Mouse (Mus musculus) frontal cortex, adult 2 months (tissue): ENCODE measurements at regions not wholly inside any gene's neighbourhood (a gene's known extent, or its start where the extent isn't known, plus 50 kb on each side); places are given as distances from the start of the nearest gene placed in this dataset.

Experiments used
- DNase-seq, 2 experiments: peaks; one replicate each; pipeline ENCODE4 v3.0.0; 2022; ENCODE audit warnings: low spot score in 1 of 2; ENCODE audit errors: extremely low spot score in 1 of 2

- DNase-seq = no peak
Measured at GRCm38 (mm10) chr13:101625922-101626321, 142.1 kb downstream of the Pik3r1 start.

DNA sequence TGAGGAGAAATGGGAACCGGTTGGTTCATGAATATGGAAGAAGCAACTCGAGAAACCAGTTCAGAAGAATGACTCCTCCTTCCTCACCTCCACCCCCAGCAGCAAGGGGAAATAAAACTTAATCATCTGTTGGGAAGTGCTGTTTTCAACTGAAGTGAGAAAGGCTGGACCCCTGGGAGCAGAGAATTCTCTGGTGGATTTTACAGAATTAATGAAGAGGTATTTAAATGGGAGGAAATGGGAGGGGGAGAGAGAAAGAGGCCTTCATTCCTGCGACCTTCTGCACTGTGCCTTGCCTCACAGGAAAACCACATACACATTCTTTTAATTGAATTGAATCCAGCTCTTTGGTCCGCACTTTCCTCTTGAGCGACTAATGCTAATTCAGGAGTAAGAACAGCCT, 143.8 kb downstream of the Pik3r1 start:
- no peak for DNase-seq

DNA sequence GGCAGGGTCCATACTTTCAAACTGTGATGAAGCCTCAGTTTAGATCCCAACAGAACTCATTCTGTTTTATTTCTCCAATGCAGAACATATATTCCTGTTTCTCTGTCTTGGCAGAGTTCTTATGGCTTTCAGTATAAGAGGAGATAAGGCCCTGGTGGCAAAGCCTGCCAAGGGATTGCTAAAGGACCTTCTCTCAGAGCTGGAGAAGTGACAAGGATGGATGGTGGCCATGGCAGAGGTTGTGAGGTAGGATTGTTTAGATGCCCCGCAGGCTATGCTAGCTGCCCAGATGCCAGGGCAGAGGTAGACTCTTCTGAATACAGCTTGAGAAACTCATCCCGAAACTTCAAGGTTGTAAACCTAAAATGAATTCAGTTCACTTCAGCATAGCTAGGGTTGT, 145.4 kb downstream of the Pik3r1 start:
- no peak for DNase-seq

GRCm38 (mm10) chr13:101620660-101621059, 147.4 kb downstream of the Pik3r1 start:
- DNase-seq = no peak

DNA sequence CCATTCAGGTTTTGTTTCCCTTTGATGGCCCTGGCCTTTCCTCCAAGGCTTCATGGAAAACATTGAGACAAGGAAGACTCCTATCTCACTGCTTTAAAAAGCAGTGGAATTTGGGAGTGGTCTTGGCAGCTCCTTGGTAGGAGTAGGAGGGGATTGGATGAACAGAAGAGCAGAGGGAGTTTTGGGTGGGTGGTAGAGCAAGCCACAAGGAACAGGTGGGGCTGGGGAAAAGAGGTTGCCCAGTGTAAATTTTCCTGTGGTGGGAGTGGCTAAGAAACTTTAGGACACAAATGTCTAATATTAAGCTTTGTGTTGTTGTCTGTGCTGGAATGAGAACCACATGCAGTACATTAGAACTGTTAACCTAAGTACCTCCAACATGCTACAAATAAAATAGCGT, 148.9 kb downstream of the Pik3r1 start:
- DNase-seq = no peak

- DNase-seq = no peak
Measured at GRCm38 (mm10) chr13:101612786-101613185, 155.2 kb downstream of the Pik3r1 start.

DNA sequence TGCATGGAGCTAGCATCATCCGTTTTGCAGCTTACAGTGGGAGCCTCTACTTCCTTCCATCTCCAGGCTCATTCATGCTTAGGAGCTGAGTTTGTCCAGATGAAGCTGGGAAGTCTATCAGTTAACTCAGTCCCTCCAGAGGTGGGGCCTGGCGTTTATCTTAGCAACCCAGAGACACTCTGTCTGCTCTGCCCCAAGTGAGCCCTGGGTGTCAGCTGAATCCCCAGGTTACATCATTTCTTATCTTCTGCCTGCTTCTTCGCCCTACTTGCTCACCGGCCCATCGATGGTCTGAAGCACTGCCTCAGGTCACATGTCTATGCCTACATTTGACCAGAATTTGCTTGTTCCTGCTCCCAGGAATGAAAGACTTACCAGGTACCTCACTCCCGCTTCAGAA, 156.3 kb downstream of the Pik3r1 start:
- no peak for DNase-seq

DNA sequence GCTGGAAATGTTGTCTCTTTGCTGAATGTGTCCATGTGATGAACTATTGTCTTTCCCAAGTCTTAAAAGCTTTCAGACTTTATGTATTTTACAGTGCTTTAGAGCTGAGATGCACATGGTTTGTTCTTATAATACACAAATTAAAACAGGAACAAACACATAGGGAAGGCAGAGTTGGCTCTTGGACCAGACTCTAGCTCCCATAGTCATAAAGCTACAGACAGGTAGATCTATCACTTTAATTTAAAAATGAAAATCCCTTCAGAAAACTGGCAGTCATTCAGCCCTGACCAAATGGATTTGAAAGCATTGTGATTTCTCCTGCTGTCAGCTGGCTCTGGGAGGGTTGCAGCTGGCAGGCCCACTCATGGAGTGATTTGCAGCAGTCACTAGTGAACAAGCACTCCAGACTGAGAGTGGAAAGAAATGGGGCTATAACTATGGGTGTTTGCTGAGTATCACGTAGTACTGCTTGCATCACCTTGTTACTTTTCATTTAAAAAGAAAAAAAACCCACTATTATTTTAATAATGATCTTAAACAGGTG, 161.8 kb downstream of the Pik3r1 start:
- no peak for DNase-seq

DNA sequence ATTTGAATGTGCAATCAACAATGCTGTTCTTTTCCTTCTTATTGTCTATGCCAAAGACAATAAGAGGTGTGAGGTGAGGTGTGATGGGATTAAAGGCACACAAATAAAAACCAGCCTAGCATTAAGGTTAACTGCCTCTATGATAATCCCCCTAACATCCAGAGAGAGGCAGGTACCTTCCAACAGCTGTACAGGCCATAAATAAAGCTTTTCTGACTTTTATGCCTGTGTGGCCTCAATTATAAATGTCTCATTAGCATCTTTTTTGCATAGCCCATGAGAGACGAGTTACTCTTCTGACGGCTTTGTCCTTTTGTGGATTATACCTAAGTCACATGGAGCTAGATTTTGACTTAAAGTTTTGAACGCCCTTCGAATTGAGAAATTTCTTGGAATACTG, 162.3 kb downstream of the Pik3r1 start:
- no peak for DNase-seq

GRCm38 (mm10) chr13:101605051-101605450, 163.0 kb downstream of the Pik3r1 start:
- DNase-seq = no peak

GRCm38 (mm10) chr13:101598126-101598485, 169.9 kb downstream of the Pik3r1 start:
- no peak for DNase-seq

- DNase-seq = no peak
Measured at GRCm38 (mm10) chr13:101597243-101598125, 170.5 kb downstream of the Pik3r1 start.

DNA sequence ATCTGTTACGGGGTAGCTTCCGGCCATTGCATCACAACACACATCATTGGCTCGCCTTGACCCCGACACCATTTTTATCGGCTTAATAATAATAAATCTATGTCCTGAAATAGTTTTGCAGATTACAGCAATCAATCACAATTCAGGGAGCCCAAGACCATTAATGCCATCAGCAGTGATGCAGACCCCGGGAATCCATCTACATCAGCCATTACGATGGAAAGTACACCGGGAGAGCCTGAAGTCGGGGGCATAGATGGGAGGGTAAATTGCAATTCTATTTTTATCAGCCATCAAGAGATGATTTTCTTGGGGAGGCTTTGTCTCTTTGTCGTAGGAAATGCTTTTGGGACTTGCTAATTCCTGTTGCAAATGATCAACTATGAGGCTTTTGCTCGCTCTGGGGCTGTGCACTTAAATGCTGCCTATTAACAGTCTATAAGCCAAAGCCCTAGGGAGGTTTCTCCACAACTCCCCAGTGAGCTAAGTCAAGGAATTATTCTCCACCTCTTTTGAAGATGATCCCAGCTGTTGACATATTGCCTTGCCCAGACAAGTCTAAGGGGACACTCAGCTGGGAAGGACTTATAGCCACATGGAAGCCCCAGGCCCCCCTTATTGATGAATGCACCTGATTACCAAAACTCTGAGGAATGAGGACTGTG, 173.4 kb downstream of the Pik3r1 start:
- DNase-seq = no peak

DNA sequence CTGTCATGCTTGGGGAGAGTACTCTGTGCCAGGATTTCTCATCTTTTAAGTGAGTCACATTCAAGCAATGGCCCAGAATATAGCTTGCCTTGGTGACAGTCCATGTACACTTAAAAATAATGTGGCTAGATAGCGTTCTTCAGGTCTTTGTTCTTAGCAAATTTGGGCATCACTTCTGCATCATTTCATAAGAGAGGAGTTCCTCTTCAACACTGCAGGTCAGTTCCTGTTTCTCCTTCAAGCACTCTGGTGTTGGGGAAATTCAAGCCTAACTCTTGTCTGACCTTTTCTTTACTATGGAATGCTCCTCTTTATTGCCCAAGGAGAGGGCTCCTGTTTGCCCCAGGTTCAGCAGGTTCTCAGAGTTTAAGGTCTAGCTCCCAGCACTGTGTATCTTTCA, 175.7 kb downstream of the Pik3r1 start:
- peak in 1 of 2 experiments; percentile 12 for DNase-seq

DNA sequence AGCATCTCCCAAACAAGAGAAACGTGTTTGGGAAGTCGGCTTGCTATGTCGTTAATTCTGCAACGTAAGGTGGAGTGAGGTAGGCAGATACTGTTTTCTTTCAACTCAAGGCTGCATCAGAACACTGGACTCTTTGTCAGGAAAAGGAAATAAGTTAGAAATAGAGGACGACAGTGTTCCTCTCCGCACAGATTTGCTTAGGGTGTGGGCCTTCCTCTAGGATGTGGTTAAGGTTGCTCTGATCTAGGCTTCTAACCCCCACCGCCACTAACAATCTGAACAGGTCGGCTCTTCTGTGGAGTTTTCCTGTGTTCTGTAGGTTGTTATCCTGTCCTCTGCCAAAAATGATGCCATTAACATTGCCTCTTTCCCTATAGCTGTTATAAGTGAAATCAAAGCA, 179.1 kb downstream of the Pik3r1 start:
- DNase-seq = no peak

- DNase-seq = no peak
Measured at GRCm38 (mm10) chr13:101586787-101587186, 181.2 kb downstream of the Pik3r1 start.

- no peak for DNase-seq
Measured at GRCm38 (mm10) chr13:101576481-101576880, 191.5 kb downstream of the Pik3r1 start.

GRCm38 (mm10) chr13:101572809-101573590, 195.0 kb downstream of the Pik3r1 start:
- DNase-seq = no peak

DNA sequence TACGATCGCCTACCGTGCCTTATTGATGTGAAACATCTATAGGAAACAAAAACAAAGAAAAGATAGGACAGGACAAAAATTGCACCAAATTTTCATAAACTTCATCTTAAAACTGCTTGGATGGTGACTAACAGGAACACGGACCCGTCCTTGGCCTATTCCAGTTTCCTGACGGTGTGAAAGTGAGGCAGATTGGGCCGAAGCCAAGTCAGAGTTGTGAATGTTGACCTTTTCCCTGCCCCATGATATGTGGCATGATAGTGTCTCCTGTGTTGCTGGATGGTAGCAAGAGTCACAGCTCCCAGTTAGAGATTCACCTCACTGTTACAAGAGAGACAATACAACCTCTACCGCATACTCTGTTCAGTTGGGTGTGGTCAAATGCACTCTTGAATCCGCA, 195.8 kb downstream of the Pik3r1 start:
- no peak for DNase-seq

- DNase-seq = no peak
Measured at GRCm38 (mm10) chr13:101570034-101570433, 198.0 kb downstream of the Pik3r1 start.

- DNase-seq = no peak
Measured at GRCm38 (mm10) chr13:101568985-101569631, 198.9 kb downstream of the Pik3r1 start.
